Mouse (Mus musculus): ENCODE measurements at regions not wholly inside any gene's neighbourhood (a gene's known extent, or its start where the extent isn't known, plus 50 kb on each side); places are given as distances from the start of the nearest gene placed in this dataset.

GRCm38 (mm10) chr6:116942696-116943095 is 225.6 kb upstream of the Cxcl12 start:
- H3K4me1 ChIP-seq (ENCODE audit: control insufficient read depth, insufficient read depth, low read length): no peaks in the 10 kb centered on the region
- H3K9me3 ChIP-seq (replicated peaks; ENCODE audit: control insufficient read depth, insufficient read depth, low read length, poor library complexity, severe bottlenecking): no peaks in the 10 kb centered on the region
- H3K4me3 ChIP-seq (ENCODE audit: low read depth, low read length): no peak overlapping the region
- H3K27ac ChIP-seq (ENCODE audit: insufficient read depth, low read length): no peak overlapping the region
- H3K36me3 ChIP-seq (ENCODE audit: control insufficient read depth, insufficient read depth, low read length, poor library complexity, severe bottlenecking): no peaks in the 10 kb centered on the region
- no peak overlapping the region for H3K9ac ChIP-seq (ENCODE audit: low read depth, poor library complexity, severe bottlenecking)
- no peaks in the 10 kb centered on the region for H3K27me3 ChIP-seq (ENCODE audit: control insufficient read depth, insufficient read depth, low read length, poor library complexity, severe bottlenecking)
- TF ChIP-seq EP300 (IDR thresholded peaks at IDR 0.05; ENCODE audit: insufficient read depth, low read depth, low read length): no peak
- TF ChIP-seq CTCF (IDR thresholded peaks at IDR 0.05; ENCODE audit: low read depth, low read length): no peak
- no peak for TF ChIP-seq POLR2A (IDR thresholded peaks at IDR 0.05; ENCODE audit: insufficient read depth, low read length)

GRCm38 (mm10) chr6:116946083-116946732 is 222.1 kb upstream of the Cxcl12 start:
- TF ChIP-seq CTCF (IDR thresholded peaks at IDR 0.05; ENCODE audit: low read depth, low read length) (no peak), POLR2A (IDR thresholded peaks at IDR 0.05; ENCODE audit: insufficient read depth, low read length) (no peak), EP300 (IDR thresholded peaks at IDR 0.05; ENCODE audit: insufficient read depth, low read depth, low read length) (no peak)
- no peaks in the 10 kb centered on the region for H3K4me1 ChIP-seq (ENCODE audit: control insufficient read depth, insufficient read depth, low read length)
- no peaks in the 10 kb centered on the region for H3K36me3 ChIP-seq (ENCODE audit: control insufficient read depth, insufficient read depth, low read length, poor library complexity, severe bottlenecking)
- no peaks in the 10 kb centered on the region for H3K27me3 ChIP-seq (ENCODE audit: control insufficient read depth, insufficient read depth, low read length, poor library complexity, severe bottlenecking)
- H3K4me3 ChIP-seq (ENCODE audit: low read depth, low read length): no peak overlapping the region
- H3K9me3 ChIP-seq (replicated peaks; ENCODE audit: control insufficient read depth, insufficient read depth, low read length, poor library complexity, severe bottlenecking): no peaks in the 10 kb centered on the region
- no peak overlapping the region for H3K9ac ChIP-seq (ENCODE audit: low read depth, poor library complexity, severe bottlenecking)
- H3K27ac ChIP-seq (ENCODE audit: insufficient read depth, low read length): no peak overlapping the region

GRCm38 (mm10) chr6:116959611-116960010 is 208.7 kb upstream of the Cxcl12 start:
- TF ChIP-seq EP300 (IDR thresholded peaks at IDR 0.05; ENCODE audit: insufficient read depth, low read depth, low read length) (no peak), CTCF (IDR thresholded peaks at IDR 0.05; ENCODE audit: low read depth, low read length) (no peak), POLR2A (IDR thresholded peaks at IDR 0.05; ENCODE audit: insufficient read depth, low read length) (no peak)
- Histone ChIP-seq H3K4me3 (ENCODE audit: low read depth, low read length) (no peak overlapping the region), H3K36me3 (ENCODE audit: control insufficient read depth, insufficient read depth, low read length, poor library complexity, severe bottlenecking) (no peaks in the 10 kb centered on the region), H3K9me3 (replicated peaks; ENCODE audit: control insufficient read depth, insufficient read depth, low read length, poor library complexity, severe bottlenecking) (no peaks in the 10 kb centered on the region), H3K27ac (ENCODE audit: insufficient read depth, low read length) (no peak overlapping the region), H3K27me3 (ENCODE audit: control insufficient read depth, insufficient read depth, low read length, poor library complexity, severe bottlenecking) (no peaks in the 10 kb centered on the region), H3K9ac (ENCODE audit: low read depth, poor library complexity, severe bottlenecking) (no peak overlapping the region), H3K4me1 (ENCODE audit: control insufficient read depth, insufficient read depth, low read length) (no peaks in the 10 kb centered on the region)

DNA sequence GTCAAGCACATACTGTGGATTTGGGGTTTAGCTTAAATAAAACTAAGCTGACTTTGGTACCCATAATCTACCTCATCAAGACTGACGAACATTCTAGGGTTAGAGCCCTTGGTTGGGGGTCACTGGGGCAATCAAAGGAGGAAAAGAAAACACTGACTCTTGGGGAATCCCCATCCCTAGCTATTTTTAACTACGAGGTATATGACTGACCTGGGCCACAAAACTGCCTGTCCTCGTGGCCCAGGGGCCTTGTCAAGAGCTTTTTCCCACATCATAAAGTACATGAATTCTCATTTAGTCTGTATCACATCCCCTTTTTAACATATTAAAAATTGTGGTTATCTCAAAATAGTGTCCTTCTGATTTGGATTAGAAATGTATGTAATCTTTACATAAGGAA is 207.7 kb upstream of the Cxcl12 start:
- H3K4me3 ChIP-seq (ENCODE audit: low read depth, low read length): no peak overlapping the region
- no peak overlapping the region for H3K27ac ChIP-seq (ENCODE audit: insufficient read depth, low read length)
- no peak overlapping the region for H3K9ac ChIP-seq (ENCODE audit: low read depth, poor library complexity, severe bottlenecking)
- TF ChIP-seq CTCF (IDR thresholded peaks at IDR 0.05; ENCODE audit: low read depth, low read length) (no peak), EP300 (IDR thresholded peaks at IDR 0.05; ENCODE audit: insufficient read depth, low read depth, low read length) (no peak)
- no peaks in the 10 kb centered on the region for H3K9me3 ChIP-seq (replicated peaks; ENCODE audit: control insufficient read depth, insufficient read depth, low read length, poor library complexity, severe bottlenecking)
- H3K27me3 ChIP-seq (ENCODE audit: control insufficient read depth, insufficient read depth, low read length, poor library complexity, severe bottlenecking): no peaks in the 10 kb centered on the region
- no peaks in the 10 kb centered on the region for H3K4me1 ChIP-seq (ENCODE audit: control insufficient read depth, insufficient read depth, low read length)
- H3K36me3 ChIP-seq (ENCODE audit: control insufficient read depth, insufficient read depth, low read length, poor library complexity, severe bottlenecking): no peaks in the 10 kb centered on the region

GRCm38 (mm10) chr6:116966436-116966835 is 201.9 kb upstream of the Cxcl12 start:
- Histone ChIP-seq H3K9ac (ENCODE audit: low read depth, poor library complexity, severe bottlenecking) (no peak overlapping the region), H3K9me3 (replicated peaks; ENCODE audit: control insufficient read depth, insufficient read depth, low read length, poor library complexity, severe bottlenecking) (no peaks in the 10 kb centered on the region), H3K36me3 (ENCODE audit: control insufficient read depth, insufficient read depth, low read length, poor library complexity, severe bottlenecking) (no peaks in the 10 kb centered on the region), H3K4me1 (ENCODE audit: control insufficient read depth, insufficient read depth, low read length) (no peaks in the 10 kb centered on the region), H3K4me3 (ENCODE audit: low read depth, low read length) (no peak overlapping the region), H3K27me3 (ENCODE audit: control insufficient read depth, insufficient read depth, low read length, poor library complexity, severe bottlenecking) (no peaks in the 10 kb centered on the region), H3K27ac (ENCODE audit: insufficient read depth, low read length) (no peak overlapping the region)
- TF ChIP-seq CTCF (IDR thresholded peaks at IDR 0.05; ENCODE audit: low read depth, low read length) (peak; percentile 40), POLR2A (IDR thresholded peaks at IDR 0.05; ENCODE audit: insufficient read depth, low read length) (no peak)

DNA sequence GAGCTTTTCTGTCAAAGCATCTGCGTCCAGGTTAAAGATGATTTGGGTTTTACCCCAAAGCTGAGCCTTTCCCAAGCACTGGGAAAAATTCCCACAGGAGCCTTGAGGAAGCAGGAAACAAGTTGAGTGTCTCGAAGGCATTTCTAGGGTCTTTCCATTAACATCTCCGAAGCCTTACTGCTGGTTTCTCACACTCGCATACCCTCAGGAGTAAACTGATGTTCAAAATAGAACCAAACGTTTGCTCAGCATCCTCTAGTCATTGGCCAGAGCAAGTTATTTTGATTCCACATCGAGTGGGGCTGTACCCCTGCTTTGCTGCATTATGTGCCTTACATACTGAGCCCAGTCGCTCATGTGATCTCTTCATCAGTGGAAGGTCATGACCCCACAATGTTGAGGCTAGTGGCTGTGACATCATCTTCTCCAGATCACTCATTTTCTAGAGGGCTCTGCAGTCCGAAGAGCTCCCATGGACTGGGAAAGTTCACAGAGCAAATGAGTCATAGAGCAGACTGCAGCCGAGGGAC is 198.9 kb upstream of the Cxcl12 start:
- H3K4me1 ChIP-seq (ENCODE audit: control insufficient read depth, insufficient read depth, low read length): no peaks in the 10 kb centered on the region
- H3K9me3 ChIP-seq (replicated peaks; ENCODE audit: control insufficient read depth, insufficient read depth, low read length, poor library complexity, severe bottlenecking): no peaks in the 10 kb centered on the region
- H3K9ac ChIP-seq (ENCODE audit: low read depth, poor library complexity, severe bottlenecking): no peak overlapping the region
- H3K4me3 ChIP-seq (ENCODE audit: low read depth, low read length): no peak overlapping the region
- no peaks in the 10 kb centered on the region for H3K36me3 ChIP-seq (ENCODE audit: control insufficient read depth, insufficient read depth, low read length, poor library complexity, severe bottlenecking)
- H3K27me3 ChIP-seq (ENCODE audit: control insufficient read depth, insufficient read depth, low read length, poor library complexity, severe bottlenecking): no peaks in the 10 kb centered on the region
- TF ChIP-seq POLR2A (IDR thresholded peaks at IDR 0.05; ENCODE audit: insufficient read depth, low read length) (no peak), CTCF (IDR thresholded peaks at IDR 0.05; ENCODE audit: low read depth, low read length) (no peak), EP300 (IDR thresholded peaks at IDR 0.05; ENCODE audit: insufficient read depth, low read depth, low read length) (no peak)
- no peak overlapping the region for H3K27ac ChIP-seq (ENCODE audit: insufficient read depth, low read length)

Data from ES-Bruce4 (cell line).